Comparison of ENCODE assay signal across 19 mouse cellular contexts in genomic region chr1:130728708-130729107, GRCm38 (mm10). TPM values are rescaled to one million over a fixed set of nuclear protein-coding genes. Genes with fewer than 3 reads are reported as not detected.
"Had no signal": no experiment of that assay in that cellular context is flagged by ENCODE, and none has a peak within 500 bp of the region (broad histone marks: within the 10 kb centered on the region; RNA-seq: fewer than 3 reads in every experiment).

No protein-coding gene starts in this region.

- H3K27ac ChIP-seq: kidney, embryonic 15.5 days; limb, embryonic 15.5 days; midbrain, embryonic 12.5 days; neural tube, embryonic 13.5 days had no signal

- H3K4me3 ChIP-seq: kidney, embryonic 15.5 days; limb, embryonic 15.5 days; midbrain, embryonic 12.5 days; neural tube, embryonic 13.5 days had no signal

- ATAC-seq: intestine, embryonic 16.5 days; midbrain, embryonic 16.5 days had no signal

- H3K27me3 ChIP-seq: kidney, embryonic 15.5 days; limb, embryonic 15.5 days; midbrain, embryonic 12.5 days; neural tube, embryonic 13.5 days had no signal

- H3K9ac ChIP-seq: kidney, embryonic 15.5 days; limb, embryonic 15.5 days; midbrain, embryonic 12.5 days; neural tube, embryonic 13.5 days had no signal

- H3K4me2 ChIP-seq: kidney, embryonic 15.5 days; limb, embryonic 15.5 days; midbrain, embryonic 12.5 days; neural tube, embryonic 13.5 days had no signal

- DNase-seq: kidney, adult 2 months; kidney, postnatal 14 days; lung, adult 18-20 months; retina, postnatal 1 day; right cerebral cortex, postnatal 25 days; thymus, adult 2 months; thymus, postnatal 25 days had no signal

- H3K36me3 ChIP-seq: kidney, embryonic 15.5 days; limb, embryonic 15.5 days; midbrain, embryonic 12.5 days; neural tube, embryonic 13.5 days had no signal

- H3K9me3 ChIP-seq: kidney, embryonic 15.5 days; limb, embryonic 15.5 days; midbrain, embryonic 12.5 days; neural tube, embryonic 13.5 days had no signal

RNA-seq across cellular contexts. Expression of gene Gm29427, which starts 13.1 kb away (rescaled TPM):
- total RNA-seq: left cerebral cortex, adult 18-20 months; megakaryocyte-erythroid progenitor cell, adult 5-6 weeks had no signal
- polyA plus RNA-seq: kidney, adult 2 months; kidney, embryonic 15.5 days; large intestine, adult 2 months; limb, embryonic 11.5 days; limb, embryonic 15.5 days; lung, embryonic 16.5 days; midbrain, embryonic 12.5 days; midbrain, embryonic 16.5 days; neural tube, embryonic 13.5 days; small intestine, adult 2 months had no signal
